Mouse (Mus musculus) heart, postnatal 0 days (tissue): Measurements from ENCODE around the gene Tmem82.

ENCODE experiments used
- CTCF ChIP-seq: IDR thresholded peaks from 2 replicates; pipeline ENCODE4 v1.5.1; 2016; ENCODE audit warnings: antibody characterized with exemption, control low read depth, low read depth
- EP300 ChIP-seq: IDR thresholded peaks from 2 replicates; pipeline ENCODE4 v1.6.1; 2016; ENCODE audit warnings: antibody characterized with exemption, low read depth

GRCm38 (mm10) chr4:141654509-141654908, 36.1 kb upstream of the Tmem82 start:
- no peak for TF ChIP-seq EP300
- TF ChIP-seq CTCF, result no peak
